Mouse (Mus musculus) ES-E14 (cell line): ENCODE results near the gene Rpl36a-ps1. TPM values are rescaled to one million over a fixed set of nuclear protein-coding genes. Genes with fewer than 3 reads are reported as not detected.
"Not testable (repeated sequence)": the region's sequence is repeated elsewhere in the genome, so short reads cannot be mapped to it uniquely, and the experiment has no call there.

Experiments
- DNase-seq: peaks from one replicate; pipeline ENCODE4 v3.0.0-alpha.2; 2013; ENCODE audit warnings: low read depth, low spot score
- H3K27ac ChIP-seq: 2 replicates; pipeline ENCODE4 v1.5.1; 2012; ENCODE audit warnings: low read depth, mild to moderate bottlenecking, low read length, moderate library complexity, mixed read lengths; ENCODE audit not compliant: poor library complexity, insufficient read depth, severe bottlenecking
- H3K36me3 ChIP-seq: 2 replicates; pipeline ENCODE4 v1.6.1; 2012; ENCODE audit warnings: mild to moderate bottlenecking, low read length, moderate library complexity, mixed read lengths; ENCODE audit not compliant: control insufficient read depth, poor library complexity, insufficient read depth, severe bottlenecking
- H3K4me1 ChIP-seq, 2 experiments: fragments of 150-350 bp in 1 of 2; sonication (generic) in 1 of 2; 2 replicates each; pipeline ENCODE4 v1.6.1; 2012; ENCODE audit warnings: low read length in 2 of 2, mild to moderate bottlenecking in 1 of 2, mixed read lengths in 1 of 2; ENCODE audit not compliant: control insufficient read depth in 2 of 2, insufficient read depth in 2 of 2, poor library complexity in 1 of 2
- H3K4me3 ChIP-seq, 2 experiments: fragments of 150-350 bp in 1 of 2; sonication (generic) in 1 of 2; 2 replicates each; pipeline ENCODE4 v1.5.1; 2012; ENCODE audit warnings: low read length in 2 of 2, low read depth in 1 of 2, mild to moderate bottlenecking in 1 of 2, mixed read lengths in 1 of 2; ENCODE audit not compliant: insufficient read depth in 1 of 2, poor library complexity in 1 of 2, severe bottlenecking in 1 of 2
- H3K9ac ChIP-seq: 2 replicates; pipeline ENCODE4 v1.6.1; 2012; ENCODE audit warnings: low read depth, mild to moderate bottlenecking, low read length, mixed read lengths; ENCODE audit not compliant: poor library complexity, insufficient read depth, severe bottlenecking
- H3K9me3 ChIP-seq: fragments of 150-350 bp; sonication (generic); 2 replicates; pipeline ENCODE4 v1.6.1; 2012; ENCODE audit warnings: low read depth, mild to moderate bottlenecking, low read length; ENCODE audit not compliant: control insufficient read depth, insufficient read depth
- CHD2 ChIP-seq: IDR thresholded peaks from 2 replicates; pipeline ENCODE4 v1.6.1; 2014; ENCODE audit warnings: mild to moderate bottlenecking, low read depth, low read length, inconsistent platforms
- HCFC1 ChIP-seq: IDR thresholded peaks from 2 replicates; pipeline ENCODE4 v1.6.1; 2012; ENCODE audit warnings: low read length, inconsistent platforms, borderline replicate concordance; ENCODE audit not compliant: insufficient read depth
- MAFK ChIP-seq: IDR thresholded peaks from 2 replicates; pipeline ENCODE4 v1.6.1; 2014; ENCODE audit warnings: mild to moderate bottlenecking, low read depth, low read length, inconsistent platforms; ENCODE audit not compliant: insufficient read depth
- ZC3H11A ChIP-seq: IDR thresholded peaks from 2 replicates; pipeline ENCODE4 v1.6.1; 2012; ENCODE audit warnings: low read depth, mild to moderate bottlenecking, inconsistent platforms, low read length, borderline replicate concordance
- ZNF384 ChIP-seq: IDR thresholded peaks from 2 replicates; pipeline ENCODE4 v1.6.1; 2012; ENCODE audit warnings: low read depth, low read length, inconsistent platforms
- in situ Hi-C, 2 experiments: fragments of 600-800 bp; cut with MboI; formaldehyde crosslinking; loops; one replicate each; pipeline ENCODE4 v1.15.1; 2025; ENCODE audit warnings: low sequenced_read_pairs in 2 of 2, inconsistent platforms in 1 of 2; ENCODE audit not compliant: unreplicated experiment in 2 of 2
- total RNA-seq: library from RNA; depleted of rRNA; stranded (reverse); fragments of 300-350 nt; gene quantifications from 2 replicates; pipeline ENCODE4 v1.2.3, GENCODE M21; 2012

The Rpl36a-ps1 gene
- total RNA-seq, 1 experiment, result 51.0 TPM

- TF ChIP-seq MAFK, result no peak
- no peak for TF ChIP-seq HCFC1
- peaks cover 8% of the 10 kb centered on the region for H3K36me3 ChIP-seq
- in situ Hi-C loops, result no loop called here
These were observed 41.9 kb upstream of the Rpl36a-ps1 start for GRCm38 (mm10) chr14:99036039-99036438.

GRCm38 (mm10) chr14:99034851-99035250 is 40.7 kb upstream of the Rpl36a-ps1 start:
- H3K27ac ChIP-seq, H3K36me3 ChIP-seq, in situ Hi-C loops, H3K4me3 ChIP-seq, DNase-seq, H3K9ac ChIP-seq, H3K9me3 ChIP-seq: not testable (repeated sequence)
- H3K4me1 ChIP-seq, result peaks cover 9 to 17% of the 10 kb centered on the region in 2 experiments

More at GRCm38 (mm10) chr14:99036039-99036438, 41.9 kb upstream of the Rpl36a-ps1 start:
- Histone ChIP-seq H3K4me3 (no peak overlapping the region), H3K4me1 (peaks cover 10 to 21% of the 10 kb centered on the region in 2 experiments), H3K27ac (no peak overlapping the region), H3K9me3 (no peaks in the 10 kb centered on the region), H3K9ac (no peak overlapping the region)
- DNase-seq, result no peak

- in situ Hi-C loops, result no loop called here
- H3K9ac ChIP-seq, result no peak overlapping the region
- H3K36me3 ChIP-seq, result peaks cover 8% of the 10 kb centered on the region
- no peaks in the 10 kb centered on the region for H3K9me3 ChIP-seq
- no peak overlapping the region for H3K27ac ChIP-seq
- H3K4me1 ChIP-seq, result peaks cover under 1 to 4% of the 10 kb centered on the region in 2 experiments; a peak in 3 of 4 replicates
- H3K4me3 ChIP-seq, result no peak overlapping the region
- no peak for TF ChIP-seq ZNF384
- TF ChIP-seq MAFK, result no peak
- TF ChIP-seq HCFC1, result no peak
- no peak for TF ChIP-seq ZC3H11A
- no peak for TF ChIP-seq CHD2
- no peak for DNase-seq
These were observed 38.5 kb upstream of the Rpl36a-ps1 start for GRCm38 (mm10) chr14:99032596-99032995.

- Histone ChIP-seq H3K9ac (no peak overlapping the region), H3K27ac (no peak overlapping the region), H3K9me3 (no peaks in the 10 kb centered on the region), H3K4me1 (no peaks in the 10 kb centered on the region), H3K4me3 (no peak overlapping the region), H3K36me3 (peaks cover 7% of the 10 kb centered on the region; the same call in 1 of the 2 replicates)
- in situ Hi-C loops, result no loop called here
- TF ChIP-seq ZNF384 (no peak), MAFK (no peak), HCFC1 (no peak), CHD2 (no peak), ZC3H11A (no peak)
- no peak for DNase-seq
These were observed 37.3 kb upstream of the Rpl36a-ps1 start for GRCm38 (mm10) chr14:99031337-99031873.

- no peak overlapping the region for H3K4me3 ChIP-seq
- H3K9me3 ChIP-seq, result no peaks in the 10 kb centered on the region
- in situ Hi-C loops, result no loop called here
- no peak overlapping the region for H3K27ac ChIP-seq
- TF ChIP-seq MAFK (no peak), ZC3H11A (no peak), ZNF384 (no peak), CHD2 (no peak), HCFC1 (no peak)
- peaks cover 7% of the 10 kb centered on the region; the same call in 1 of the 2 replicates for H3K36me3 ChIP-seq
- DNase-seq, result no peak
- no peak overlapping the region for H3K9ac ChIP-seq
- H3K4me1 ChIP-seq, result no peaks in the 10 kb centered on the region
These were observed 35.9 kb upstream of the Rpl36a-ps1 start for GRCm38 (mm10) chr14:99029987-99030386.
